Mouse (Mus musculus) layer of hippocampus, adult 9-11 months (tissue): ENCODE measurements around the gene Arl5c.
"Not testable (repeated sequence)": the region's sequence is repeated elsewhere in the genome, so short reads cannot be mapped to it uniquely, and the experiment has no call there.

ENCODE experiments used
- DNase-seq: peaks from one replicate; pipeline ENCODE4 v3.0.0; 2022

Arl5c gene

GRCm38 (mm10) chr11:97955915-97956314, 40.1 kb downstream of the Arl5c start:
- no peak for DNase-seq

GRCm38 (mm10) chr11:97955146-97955902, 40.7 kb downstream of the Arl5c start:
- DNase-seq = no peak

GRCm38 (mm10) chr11:97954469-97955141, 41.4 kb downstream of the Arl5c start:
- no peak for DNase-seq

GRCm38 (mm10) chr11:97953939-97954275, 42.1 kb downstream of the Arl5c start:
- no peak for DNase-seq

GRCm38 (mm10) chr11:97953179-97953938, 42.6 kb downstream of the Arl5c start:
- no peak for DNase-seq

- DNase-seq = no peak
Observed at GRCm38 (mm10) chr11:97952367-97953006, 43.5 kb downstream of the Arl5c start.

GRCm38 (mm10) chr11:97949703-97950475, 46.1 kb downstream of the Arl5c start:
- no peak for DNase-seq

GRCm38 (mm10) chr11:97947426-97947825, 48.6 kb downstream of the Arl5c start:
- DNase-seq = no peak

- not testable (repeated sequence) for DNase-seq
Observed at GRCm38 (mm10) chr11:97945738-97946289, 50.2 kb downstream of the Arl5c start.

- peak; percentile 72 for DNase-seq
Observed at GRCm38 (mm10) chr11:97945031-97945430, 51.0 kb downstream of the Arl5c start.

- no peak for DNase-seq
Observed at GRCm38 (mm10) chr11:97943256-97943655, 52.7 kb downstream of the Arl5c start.

- DNase-seq = no peak
Observed at GRCm38 (mm10) chr11:97942420-97943111, 53.4 kb downstream of the Arl5c start.
